Mouse (Mus musculus): ENCODE data around the gene Cnnm3. TPM values are rescaled to one million over a fixed set of nuclear protein-coding genes. Genes with fewer than 3 reads are reported as not detected.

Gene Cnnm3
- polyA plus RNA-seq, 1 experiment: 6.2 TPM

DNA sequence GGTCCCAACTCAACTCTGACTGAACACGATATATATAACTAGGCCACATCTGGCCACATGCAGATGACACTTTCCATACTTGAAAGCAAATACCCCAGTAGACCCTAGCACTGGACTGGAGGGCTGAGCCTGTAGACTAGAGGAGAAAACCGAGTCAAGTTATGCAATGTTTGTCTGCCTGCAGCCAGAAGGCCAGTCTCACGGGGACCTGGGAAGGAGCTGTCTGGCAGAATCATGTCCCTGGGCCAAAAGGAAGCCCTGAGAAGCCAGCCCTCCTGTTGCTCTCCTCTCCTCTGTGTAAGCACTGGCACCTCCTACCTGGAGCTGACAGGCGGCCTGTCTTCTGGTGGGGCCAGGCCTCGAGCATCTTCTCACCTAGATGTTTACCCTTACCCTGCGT, 63.7 kb downstream of the Cnnm3 start:
- Histone ChIP-seq H3K4me1 (ENCODE audit: control insufficient read depth, insufficient read depth, low read length) (no peaks in the 10 kb centered on the region), H3K27ac (ENCODE audit: insufficient read depth, low read length) (no peak overlapping the region), H3K4me3 (ENCODE audit: insufficient read depth, low read length) (no peak overlapping the region)
- TF ChIP-seq CTCF (IDR thresholded peaks at IDR 0.05; ENCODE audit: borderline replicate concordance, insufficient read depth, low read length) (no peak), POLR2A (IDR thresholded peaks at IDR 0.05; ENCODE audit: low read depth, low read length) (no peak)

DNA sequence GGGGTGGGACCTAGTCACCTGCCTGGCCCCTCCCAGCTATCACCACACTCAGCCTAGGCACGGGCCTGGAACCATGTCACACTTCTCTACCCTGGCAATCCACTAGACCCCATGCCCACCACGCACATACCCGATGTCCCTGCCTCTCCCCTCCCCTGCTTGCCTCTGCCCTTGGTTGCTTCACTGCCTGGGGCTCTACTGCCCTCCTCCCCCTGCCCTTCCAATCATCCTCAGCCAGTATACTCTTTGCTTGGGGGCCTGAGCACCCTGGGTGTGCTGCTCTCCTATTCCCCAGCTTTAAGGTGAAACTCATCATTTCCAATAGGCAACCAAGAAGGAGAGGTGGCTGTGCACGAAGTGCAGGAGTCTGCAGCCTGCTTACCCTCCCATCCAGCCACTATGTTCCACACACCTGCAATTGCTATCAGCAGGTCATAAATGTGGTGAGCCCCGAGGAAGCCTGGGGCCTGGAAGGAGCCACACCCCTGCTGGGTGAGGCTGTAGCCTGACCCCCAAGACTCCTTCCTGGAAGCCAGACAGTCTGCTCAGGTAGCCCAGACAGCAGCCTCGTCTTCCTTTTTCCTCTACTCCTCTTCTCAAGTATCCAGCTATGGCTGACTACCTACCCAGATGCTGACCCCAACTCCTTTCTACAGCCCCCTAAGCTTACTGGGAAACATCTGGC, 65.5 kb downstream of the Cnnm3 start:
- TF ChIP-seq POLR2A (IDR thresholded peaks at IDR 0.05; ENCODE audit: low read depth, low read length): no peak
- no peak for TF ChIP-seq CTCF (IDR thresholded peaks at IDR 0.05; ENCODE audit: borderline replicate concordance, insufficient read depth, low read length)
- Histone ChIP-seq H3K4me3 (ENCODE audit: insufficient read depth, low read length) (no peak overlapping the region), H3K27ac (ENCODE audit: insufficient read depth, low read length) (no peak overlapping the region), H3K4me1 (ENCODE audit: control insufficient read depth, insufficient read depth, low read length) (no peaks in the 10 kb centered on the region)

Other genes starting within 250 kb of the Cnnm3 start
- gene Neurl3, start 237.2 kb upstream of the Cnnm3 start, polyA plus RNA-seq (2011; ENCODE audit: insufficient read length, low read depth, missing spikeins): 0.46 TPM in 1 of 2 replicates, not detected in the other
- 7.6 and 13.8 TPM in 2 replicates for gene Arid5a, start 204.1 kb upstream of the Cnnm3 start, polyA plus RNA-seq (2011; ENCODE audit: insufficient read length, low read depth, missing spikeins)
- gene Kansl3, start 142.7 kb upstream of the Cnnm3 start, polyA plus RNA-seq (2011; ENCODE audit: insufficient read length, low read depth, missing spikeins): 38.2 and 47.9 TPM in 2 replicates
- not detected in 2 replicates for gene Fer1l5, start 139.6 kb upstream of the Cnnm3 start, polyA plus RNA-seq (2011; ENCODE audit: insufficient read length, low read depth, missing spikeins)
- 22.7 and 25.9 TPM in 2 replicates for gene Lman2l, start 66.6 kb upstream of the Cnnm3 start, polyA plus RNA-seq (2011; ENCODE audit: insufficient read length, low read depth, missing spikeins)
- 10.4 and 11.6 TPM in 2 replicates for gene Cnnm4, start 40.2 kb upstream of the Cnnm3 start, polyA plus RNA-seq (2011; ENCODE audit: insufficient read length, low read depth, missing spikeins)
- 2.9 and 6.7 TPM in 2 replicates for gene Ankrd23, start 25.0 kb downstream of the Cnnm3 start, polyA plus RNA-seq (2011; ENCODE audit: insufficient read length, low read depth, missing spikeins)
- gene Gm42417, start 27.6 kb downstream of the Cnnm3 start, polyA plus RNA-seq (2011; ENCODE audit: insufficient read length, low read depth, missing spikeins): 1.6 TPM in 1 of 2 replicates, not detected in the other
- gene Ankrd39, start 35.6 kb downstream of the Cnnm3 start, polyA plus RNA-seq (2011; ENCODE audit: insufficient read length, low read depth, missing spikeins): 7.7 and 8.0 TPM in 2 replicates
- 11.8 and 20.5 TPM in 2 replicates for gene Sema4c, start 46.5 kb downstream of the Cnnm3 start, polyA plus RNA-seq (2011; ENCODE audit: insufficient read length, low read depth, missing spikeins)
- not detected in 2 replicates for gene Fam178b, start 171.3 kb downstream of the Cnnm3 start, polyA plus RNA-seq (2011; ENCODE audit: insufficient read length, low read depth, missing spikeins)
- gene Cox5b, start 179.6 kb downstream of the Cnnm3 start, polyA plus RNA-seq (2011; ENCODE audit: insufficient read length, low read depth, missing spikeins): 379 and 417 TPM in 2 replicates
- gene 4933424G06Rik, start 198.3 kb downstream of the Cnnm3 start, polyA plus RNA-seq (2011; ENCODE audit: insufficient read length, low read depth, missing spikeins): 0.88 TPM in 1 of 2 replicates, not detected in the other
- gene Actr1b, start 202.6 kb downstream of the Cnnm3 start, polyA plus RNA-seq (2011; ENCODE audit: insufficient read length, low read depth, missing spikeins): 109 and 120 TPM in 2 replicates
- gene Zap70, start 249.9 kb downstream of the Cnnm3 start, polyA plus RNA-seq (2011; ENCODE audit: insufficient read length, low read depth, missing spikeins): not detected in 2 replicates